Comparison of ENCODE assay signal across 24 mouse cellular contexts in genomic region chr16:76325315-76325710, GRCm38 (mm10). TPM values are rescaled to one million over a fixed set of nuclear protein-coding genes. Genes with fewer than 3 reads are reported as not detected.
A peak's percentile ranks its signal among the peaks of the same experiment; 100 is the strongest.
DNase-seq lines count a peak whose midpoint lies in the region; ATAC-seq and TF ChIP-seq lines count a peak whose summit lies in the region.
"Had no signal": no experiment of that assay in that cellular context is flagged by ENCODE, and none has a peak within 500 bp of the region (broad histone marks: within the 10 kb centered on the region; RNA-seq: fewer than 3 reads in every experiment).

No protein-coding gene starts in this region.

- peak overlapping the region; percentile 29 for H3K27ac ChIP-seq in heart, adult 2 months
- peak overlapping the region; percentile 60 for H3K27ac ChIP-seq in MEL (ENCODE audit: control insufficient read depth, low read depth, low read length)
- peak overlapping the region; percentile 72 for H3K27ac ChIP-seq in liver, embryonic 15.5 days (replicated peaks)
- H3K27ac ChIP-seq: embryonic facial prominence, embryonic 12.5 days; hindbrain, embryonic 15.5 days; kidney, postnatal 0 days had no signal

- TF ChIP-seq EP300 in heart, adult 2 months (IDR thresholded peaks at IDR 0.05; ENCODE audit: insufficient read depth, low read depth, low read length), result no peak
- no peak for TF ChIP-seq EP300 in MEL (IDR thresholded peaks at IDR 0.05; ENCODE audit: low read depth in 1 of 2, low read length in 2 of 2)

- no peak for TF ChIP-seq CTCF in heart, adult 2 months (IDR thresholded peaks at IDR 0.05)
- TF ChIP-seq CTCF in MEL (IDR thresholded peaks at IDR 0.05 in 2 of 3, conservative IDR thresholded peaks at IDR 0.05 in 1 of 3; ENCODE audit: control insufficient read depth in 1 of 3, insufficient read depth in 1 of 3, low read depth in 2 of 3, low read length in 3 of 3, poor library complexity in 1 of 3, severe bottlenecking in 1 of 3), result no peak

- ATAC-seq in liver, embryonic 15.5 days (ENCODE audit: insufficient read depth), result no peak
- no peak for ATAC-seq in activated CD4-positive, CD25-positive, alpha-beta regulatory T cell, adult 4 months
- ATAC-seq: forebrain, postnatal 0 days; inflammation-experienced regulatory T-cells, adult 6 months had no signal

- H3K27me3 ChIP-seq in heart, adult 2 months (ENCODE audit: control insufficient read depth, insufficient read depth, low read length), result no peaks in the 10 kb centered on the region
- H3K27me3 ChIP-seq in MEL (ENCODE audit: control insufficient read depth in 1 of 2, insufficient read depth in 2 of 2, low read length in 2 of 2), result no peaks in the 10 kb centered on the region
- no peaks in the 10 kb centered on the region for H3K27me3 ChIP-seq in liver, embryonic 15.5 days
- H3K27me3 ChIP-seq: embryonic facial prominence, embryonic 12.5 days; heart, embryonic 12.5 days; hindbrain, embryonic 15.5 days had no signal

- no peak overlapping the region for H3K4me2 ChIP-seq in liver, embryonic 15.5 days
- H3K4me2 ChIP-seq: embryonic facial prominence, embryonic 12.5 days; heart, embryonic 12.5 days; hindbrain, embryonic 15.5 days; lung, embryonic 14.5 days had no signal

- TF ChIP-seq RAD21 in MEL (IDR thresholded peaks at IDR 0.05; ENCODE audit: low read depth, low read length), result no peak

- H3K36me3 ChIP-seq in heart, adult 2 months (ENCODE audit: control insufficient read depth, insufficient read depth, low read length), result peaks cover 25% of the 10 kb centered on the region
- peaks cover 4 to 47% of the 10 kb centered on the region in 2 experiments for H3K36me3 ChIP-seq in MEL (ENCODE audit: control insufficient read depth in 1 of 2, insufficient read depth in 2 of 2, low read length in 2 of 2)
- peaks cover 11% of the 10 kb centered on the region for H3K36me3 ChIP-seq in liver, embryonic 15.5 days (replicated peaks)
- H3K36me3 ChIP-seq: embryonic facial prominence, embryonic 12.5 days; hindbrain, embryonic 15.5 days had no signal

- H3K9ac ChIP-seq in heart, adult 2 months (ENCODE audit: low read depth, low read length), result no peak overlapping the region
- no peak overlapping the region for H3K9ac ChIP-seq in MEL (ENCODE audit: control insufficient read depth, low read depth, low read length, poor library complexity, severe bottlenecking)
- no peak overlapping the region for H3K9ac ChIP-seq in liver, embryonic 15.5 days
- H3K9ac ChIP-seq: embryonic facial prominence, embryonic 12.5 days; forebrain, postnatal 0 days; heart, embryonic 12.5 days; hindbrain, embryonic 15.5 days; lung, embryonic 14.5 days had no signal

- DNase-seq in adrenal gland, adult 2 months, result peak; percentile 60
- DNase-seq in adrenal gland, postnatal 25 days, result no peak
- DNase-seq in heart, adult 2 months, result no peak
- no peak for DNase-seq in heart, adult 8-10 months (ENCODE audit: low spot score)
- DNase-seq in MEL (ENCODE audit: low read depth, low spot score), result no peak
- DNase-seq in c-Kit-positive CD71-positive TER-119-positive erythroid progenitor cells, embryonic 14.5 days (ENCODE audit: low spot score), result no peak
- DNase-seq: adrenal gland, adult 8-10 months; cerebellum, adult 11-12 months; cerebellum, adult 9-11 months; embryo, embryonic 11 days; forebrain, postnatal 0 days; kidney, postnatal 4 days; layer of hippocampus, postnatal 36 days; left cerebral cortex, postnatal 4 days; lung, embryonic 14.5 days; lung, postnatal 14 days; midbrain, embryonic 14.5 days had no signal

- no peak for TF ChIP-seq POLR2A in heart, adult 2 months (IDR thresholded peaks at IDR 0.05; ENCODE audit: insufficient read depth, low read depth, low read length)
- TF ChIP-seq POLR2A in MEL (IDR thresholded peaks at IDR 0.05; ENCODE audit: control insufficient read depth in 1 of 2, insufficient read depth in 1 of 2, low read depth in 1 of 2, low read length in 2 of 2, poor library complexity in 1 of 2), result no peak

- peaks cover 22% of the 10 kb centered on the region for H3K4me1 ChIP-seq in heart, adult 2 months (ENCODE audit: control insufficient read depth, insufficient read depth, low read length)
- H3K4me1 ChIP-seq in MEL (ENCODE audit: control insufficient read depth in 1 of 2, insufficient read depth in 2 of 2, low read length in 2 of 2), result peaks cover 24 to 32% of the 10 kb centered on the region in 2 experiments
- peaks cover 63% of the 10 kb centered on the region for H3K4me1 ChIP-seq in liver, embryonic 15.5 days (replicated peaks)

- H3K9me3 ChIP-seq in MEL (replicated peaks; ENCODE audit: insufficient read depth, low read length), result no peaks in the 10 kb centered on the region
- H3K9me3 ChIP-seq in liver, embryonic 15.5 days (replicated peaks), result no peaks in the 10 kb centered on the region
- H3K9me3 ChIP-seq: embryonic facial prominence, embryonic 12.5 days; heart, embryonic 12.5 days; hindbrain, embryonic 15.5 days had no signal

- intact Hi-C loops in heart, adult 2 months (cut with DNase I), result no loop called here

- H3K79me2 ChIP-seq in heart, adult 2 months (replicated peaks; ENCODE audit: control insufficient read depth, insufficient read depth, low read length), result peaks cover 7% of the 10 kb centered on the region
- peaks cover 12% of the 10 kb centered on the region for H3K79me2 ChIP-seq in MEL (ENCODE audit: control insufficient read depth, insufficient read depth, low read length, poor library complexity)

- WGBS in heart, adult 2 months, result 62% methylated on average over 3 of the region's 3 CpGs
- 75% methylated on average over 3 of the region's 3 CpGs for WGBS in liver, embryonic 15.5 days (ENCODE audit: insufficient replicate concordance)

- H3K4me3 ChIP-seq in heart, adult 2 months, result no peak overlapping the region
- no peak overlapping the region for H3K4me3 ChIP-seq in MEL (ENCODE audit: control insufficient read depth in 1 of 2, insufficient read depth in 1 of 2, low read depth in 2 of 2, low read length in 2 of 2)
- no peak overlapping the region for H3K4me3 ChIP-seq in liver, embryonic 15.5 days (replicated peaks)
- H3K4me3 ChIP-seq: embryonic facial prominence, embryonic 12.5 days; heart, embryonic 12.5 days; hindbrain, embryonic 15.5 days had no signal

TF ChIP-seq in MEL, 35 proteins besides CTCF, POLR2A, EP300 and RAD21:
- no peak for TF ChIP-seq MAX (IDR thresholded peaks at IDR 0.05; ENCODE audit: low read length)
- TF ChIP-seq KAT2A (conservative IDR thresholded peaks at IDR 0.05; ENCODE audit: low read depth, low read length), result no peak
- no peak for TF ChIP-seq RCOR1 (IDR thresholded peaks at IDR 0.05; ENCODE audit: low read depth, low read length)

RNA-seq across cellular contexts. Expression of gene Nrip1, which starts 48.3 kb away (rescaled TPM):
- 10 to 100 TPM; 80.3 to 95.3 TPM for total RNA-seq in adrenal gland, adult 2 months (2021)
- 7.6 and 7.7 TPM in 2 replicates for polyA plus RNA-seq in adrenal gland, adult 2 months (2012; rRNA removed)
- total RNA-seq in adrenal gland, postnatal 25 days (2021), result 77.2 and 97.1 TPM in 2 replicates
- total RNA-seq in heart, adult 2 months (2021), result 10 to 100 TPM; 20.6 to 32.3 TPM
- polyA plus RNA-seq in heart, adult 2 months (2012; rRNA removed), result 3.1 and 6.7 TPM in 2 replicates
- total RNA-seq in heart, adult 8-10 months (2022), result 10 to 100 TPM; 20.7 to 25.8 (median 24.1) TPM
- 13.6 and 16.2 TPM in 2 replicates for total RNA-seq in MEL (2012; rRNA removed)
- polyA plus RNA-seq in MEL (2012; ENCODE audit: insufficient read depth in 1 of 2, insufficient read length in 2 of 2, low read depth in 1 of 2, low replicate concordance in 2 of 2, missing spikeins in 1 of 2), result 10 to 100 TPM; 21.1 to 42.6 TPM
- polyA plus RNA-seq in liver, embryonic 15.5 days (2015; fragmentation: Nextera tagmentation; extraction: Ambion mirVana), result 19.1 and 19.9 TPM in 2 replicates
- 10 to 100 TPM; 31.6 to 41.4 TPM for polyA plus RNA-seq in activated CD4-positive, CD25-positive, alpha-beta regulatory T cell, adult 4 months (2017; shearing (Covaris generic))
